Mouse (Mus musculus): Measurements from ENCODE around the gene Wbp1l. TPM values are rescaled to one million over a fixed set of nuclear protein-coding genes. Genes with fewer than 3 reads are reported as not detected.

The Wbp1l gene
- total RNA-seq, 2 experiments from 2014 or later, result 66.2 to 116 TPM

DNA sequence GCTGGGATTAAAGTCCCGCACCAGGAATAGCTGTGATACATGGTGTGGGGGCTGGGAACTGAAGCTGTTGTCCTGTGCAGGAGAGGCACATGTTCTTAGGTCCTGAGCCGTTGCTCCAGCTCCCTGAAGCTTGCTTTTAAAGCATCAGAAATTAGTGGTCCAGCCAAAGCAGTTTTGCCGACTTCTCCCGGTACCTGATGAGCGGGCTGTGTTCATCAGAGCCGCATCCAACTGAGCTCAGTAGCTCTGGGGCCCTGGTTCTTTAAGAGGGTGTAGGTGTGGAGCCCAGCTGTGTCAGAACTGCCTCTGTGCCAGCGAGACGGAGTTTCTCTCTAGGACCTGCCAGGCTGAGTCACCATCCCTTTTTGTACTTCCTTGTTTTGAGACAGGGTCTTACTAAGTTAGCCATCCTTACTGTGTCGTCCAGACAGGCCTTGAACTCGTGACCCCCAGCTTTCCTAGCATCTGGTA is 100.2 kb downstream of the Wbp1l start:
- DNase-seq (ENCODE audit: low spot score), result no peak

- no peak for DNase-seq (ENCODE audit: low spot score)
These were observed 102.3 kb downstream of the Wbp1l start for GRCm38 (mm10) chr19:46701156-46701555.

DNA sequence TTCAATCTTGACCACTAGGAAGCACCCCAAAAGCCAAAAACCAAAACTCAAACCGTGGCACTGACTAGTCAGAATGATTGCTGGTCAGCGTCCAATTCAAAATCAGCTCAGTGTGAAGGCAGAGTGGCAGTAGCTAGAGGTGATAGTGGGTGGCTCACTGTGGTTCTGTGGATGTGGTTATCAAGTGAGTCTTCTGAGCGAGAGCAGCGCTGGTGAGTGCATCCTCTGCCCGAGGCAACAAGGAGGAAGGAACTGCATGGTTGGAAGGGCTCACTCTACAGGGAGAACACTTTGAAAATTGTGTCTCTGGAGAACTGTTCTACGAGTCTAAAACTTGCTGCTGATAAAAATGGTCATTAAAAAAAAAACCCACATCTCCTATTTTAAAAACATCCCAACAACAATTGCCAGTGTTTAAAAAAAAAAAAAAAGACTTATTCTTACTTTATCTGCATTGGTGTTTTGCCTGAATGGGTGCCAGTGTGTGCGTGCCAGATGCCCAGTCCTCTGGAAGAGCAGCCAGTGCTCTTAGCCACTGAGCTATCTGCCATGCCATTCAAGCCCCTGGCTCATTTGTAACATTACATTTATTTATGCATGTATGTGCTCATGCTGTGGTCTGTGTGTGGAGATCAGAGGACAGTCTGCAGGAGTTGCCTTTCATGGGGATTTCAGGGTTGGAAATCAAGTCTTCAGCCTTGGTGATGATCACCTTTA is 107.1 kb downstream of the Wbp1l start:
- no peak for DNase-seq (ENCODE audit: low spot score)

DNA sequence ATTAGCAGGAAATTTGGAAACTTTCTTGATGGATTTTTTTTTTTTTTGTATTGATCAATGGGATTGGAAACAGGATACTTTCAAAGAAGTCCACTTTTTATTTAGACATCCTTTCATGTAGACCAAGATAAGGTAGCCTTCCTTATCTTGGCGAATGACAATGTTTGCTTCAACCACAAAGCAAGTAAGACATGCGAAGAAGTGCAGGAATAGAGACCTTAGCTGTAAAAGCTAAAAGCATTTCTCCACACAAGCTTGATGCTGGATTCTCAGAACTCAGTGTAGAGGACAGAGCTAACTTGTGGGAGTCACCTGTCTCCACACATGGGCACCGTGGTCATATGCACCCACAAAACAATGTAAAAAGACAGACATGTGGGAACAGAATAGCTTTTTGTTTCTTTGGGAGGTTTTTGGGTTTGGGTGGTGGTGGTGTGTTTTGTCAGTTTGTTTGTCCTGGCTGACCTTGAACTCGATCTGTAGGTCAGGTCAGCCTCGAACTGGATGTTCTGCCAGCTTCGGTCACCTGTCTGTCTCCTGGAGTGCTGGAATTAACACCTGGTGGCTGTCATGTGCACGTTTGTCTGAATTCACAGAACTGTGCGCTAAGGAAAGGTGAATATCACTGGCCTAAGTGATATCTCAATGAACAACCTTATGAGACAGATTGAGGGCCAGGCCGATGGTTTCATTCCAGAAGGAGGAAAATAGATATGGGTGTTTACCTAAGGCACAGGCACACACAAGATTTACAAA is 107.8 kb downstream of the Wbp1l start:
- DNase-seq (ENCODE audit: low spot score), result no peak

Other genes with a start within 250 kb of the Wbp1l start
- under 1 TPM; 0.27 to 0.43 TPM for gene 2310034G01Rik, start 248.8 kb upstream of the Wbp1l start, total RNA-seq (2021)
- 10 to 100 TPM; 51.8 to 57.1 TPM for gene Actr1a, start 203.3 kb upstream of the Wbp1l start, total RNA-seq (2021)
- 1 to 10 TPM; 5.0 to 5.4 TPM for gene Sufu, start 202.2 kb upstream of the Wbp1l start, total RNA-seq (2021)
- 10 to 100 TPM; 17.6 to 22.5 TPM for gene Trim8, start 97.4 kb upstream of the Wbp1l start, total RNA-seq (2021)
- 10 to 100 TPM; 79.9 to 86.2 TPM for gene Arl3, start 25.9 kb upstream of the Wbp1l start, total RNA-seq (2021)
- gene Sfxn2, start 25.7 kb upstream of the Wbp1l start, total RNA-seq (2021), result 1 to 10 TPM; 2.2 to 3.8 TPM
- not detected for gene Cyp17a1, start 74.1 kb downstream of the Wbp1l start, total RNA-seq (2021)
- 10 to 100 TPM; 12.3 to 12.6 TPM for gene Borcs7, start 90.8 kb downstream of the Wbp1l start, total RNA-seq (2021)
- gene As3mt, start 108.4 kb downstream of the Wbp1l start, total RNA-seq (2021), result 10 to 100 TPM; 89.3 to 93.6 TPM
- gene Cnnm2, start 162.5 kb downstream of the Wbp1l start, total RNA-seq (2021), result 1 to 10 TPM; 3.2 TPM